37 mouse cellular contexts compared by ENCODE assay signal in genomic region chr6:122599054-122599737, GRCm38 (mm10). TPM values are rescaled to one million over a fixed set of nuclear protein-coding genes. Genes with fewer than 3 reads are reported as not detected.
DNase-seq lines count a peak whose midpoint lies in the region; ATAC-seq and TF ChIP-seq lines count a peak whose summit lies in the region.
"Had no signal": no experiment of that assay in that cellular context is flagged by ENCODE, and none has a peak within 500 bp of the region (broad histone marks: within the 10 kb centered on the region; RNA-seq: fewer than 3 reads in every experiment).

No protein-coding gene starts in this region.

- peaks cover 4% of the 10 kb centered on the region; the same call in 1 of the 2 replicates for H3K4me1 ChIP-seq in kidney, adult 2 months (ENCODE audit: control insufficient read depth, insufficient read depth, low read length)
- peaks cover 1% of the 10 kb centered on the region for H3K4me1 ChIP-seq in bone marrow, adult 2 months (ENCODE audit: control insufficient read depth, insufficient read depth, low read length)
- peaks cover 16% of the 10 kb centered on the region for H3K4me1 ChIP-seq in forebrain, embryonic 15.5 days
- H3K4me1 ChIP-seq: heart, embryonic 13.5 days; stomach, embryonic 15.5 days had no signal

- H3K9me3 ChIP-seq in forebrain, embryonic 15.5 days: no peaks in the 10 kb centered on the region
- H3K9me3 ChIP-seq: heart, embryonic 13.5 days; hindbrain, embryonic 13.5 days; liver, embryonic 13.5 days; midbrain, embryonic 10.5 days; stomach, embryonic 15.5 days had no signal

- peaks cover 87% of the 10 kb centered on the region for H3K79me2 ChIP-seq in macrophage (ENCODE audit: inconsistent target)

- no peak overlapping the region for H3K4me3 ChIP-seq in kidney, adult 2 months (ENCODE audit: insufficient read depth, low read depth, low read length)
- peak overlapping the region; percentile 45 for H3K4me3 ChIP-seq in bone marrow, adult 2 months (replicated peaks; ENCODE audit: control insufficient read depth, low read depth, low read length)
- peak overlapping the region; percentile 77 for H3K4me3 ChIP-seq in macrophage (ENCODE audit: inconsistent target)
- H3K4me3 ChIP-seq in forebrain, embryonic 15.5 days: no peak overlapping the region
- H3K4me3 ChIP-seq: heart, embryonic 13.5 days; hindbrain, embryonic 13.5 days; liver, embryonic 13.5 days; midbrain, embryonic 10.5 days; myocyte; stomach, embryonic 15.5 days had no signal

- no peak for ATAC-seq in forebrain, embryonic 15.5 days (replicated peaks)
- ATAC-seq: activated CD4-positive, CD25-positive, alpha-beta regulatory T cell, adult 4 months; midbrain, embryonic 16.5 days had no signal

- TF ChIP-seq CTCF in kidney, adult 2 months (conservative IDR thresholded peaks at IDR 0.05; ENCODE audit: insufficient read depth, insufficient read length, low read depth, low read length): no peak
- TF ChIP-seq CTCF in bone marrow, adult 2 months (IDR thresholded peaks at IDR 0.05; ENCODE audit: control insufficient read depth, insufficient read depth, low read length): no peak

- no peak for TF ChIP-seq POLR2A in kidney, adult 2 months (IDR thresholded peaks at IDR 0.05; ENCODE audit: low read depth, low read length)
- TF ChIP-seq POLR2A in bone marrow, adult 2 months (IDR thresholded peaks at IDR 0.05; ENCODE audit: borderline replicate concordance, control insufficient read depth, low read depth, low read length): no peak

- peak overlapping the region; percentile 26; the same call in 1 of the 2 replicates for H3K27ac ChIP-seq in kidney, adult 2 months (ENCODE audit: insufficient read depth, low read depth, low read length)
- H3K27ac ChIP-seq in bone marrow, adult 2 months (ENCODE audit: control insufficient read depth, insufficient read depth, low read depth, low read length, poor library complexity): peak overlapping the region; percentile 70; the same call in 1 of the 2 replicates
- peak overlapping the region; percentile 99 for H3K27ac ChIP-seq in macrophage
- H3K27ac ChIP-seq in forebrain, embryonic 15.5 days (replicated peaks): no peak overlapping the region
- H3K27ac ChIP-seq: heart, embryonic 13.5 days; hindbrain, embryonic 13.5 days; liver, embryonic 13.5 days; midbrain, embryonic 10.5 days; stomach, embryonic 15.5 days had no signal

- 91% methylated on average over 9 of the region's 9 CpGs for WGBS in kidney, adult 2 months
- 70% methylated on average over 9 of the region's 9 CpGs for WGBS in bone marrow, adult 2 months
- 67% methylated on average over 9 of the region's 9 CpGs for WGBS in macrophage (ENCODE audit: missing documents)
- WGBS in forebrain, embryonic 15.5 days: 86% methylated on average over 9 of the region's 9 CpGs

- H3K4me2 ChIP-seq in forebrain, embryonic 15.5 days (replicated peaks): no peak overlapping the region
- H3K4me2 ChIP-seq: heart, embryonic 13.5 days; hindbrain, embryonic 13.5 days; liver, embryonic 13.5 days; lung, embryonic 14.5 days; stomach, embryonic 15.5 days had no signal

- H3K27me3 ChIP-seq in kidney, adult 2 months (replicated peaks; ENCODE audit: control insufficient read depth, insufficient read depth, low read length): no peaks in the 10 kb centered on the region
- no peaks in the 10 kb centered on the region for H3K27me3 ChIP-seq in forebrain, embryonic 15.5 days
- H3K27me3 ChIP-seq: heart, embryonic 13.5 days; hindbrain, embryonic 13.5 days; liver, embryonic 13.5 days; stomach, embryonic 15.5 days had no signal

- H3K36me3 ChIP-seq in kidney, adult 2 months (ENCODE audit: control insufficient read depth, insufficient read depth, low read length): no peaks in the 10 kb centered on the region
- H3K36me3 ChIP-seq in macrophage (ENCODE audit: inconsistent target): peaks cover 10% of the 10 kb centered on the region; the same call in 1 of the 2 replicates
- H3K36me3 ChIP-seq in forebrain, embryonic 15.5 days: no peaks in the 10 kb centered on the region
- H3K36me3 ChIP-seq: heart, embryonic 13.5 days; hindbrain, embryonic 13.5 days; liver, embryonic 13.5 days; midbrain, embryonic 10.5 days; stomach, embryonic 15.5 days had no signal

- H3K9ac ChIP-seq in forebrain, embryonic 15.5 days (replicated peaks): no peak overlapping the region
- H3K9ac ChIP-seq: heart, embryonic 13.5 days; hindbrain, embryonic 13.5 days; liver, embryonic 13.5 days; lung, embryonic 14.5 days; stomach, embryonic 15.5 days had no signal

- no peak for DNase-seq in kidney, adult 2 months
- no peak for DNase-seq in kidney, postnatal 4 days
- peak; percentile 84 for DNase-seq in A20 (ENCODE audit: low read depth, low spot score)
- DNase-seq in frontal cortex, postnatal 36 days (ENCODE audit: low spot score in 2 of 2): no peak
- DNase-seq in kidney, postnatal 36 days: no peak
- DNase-seq: adrenal gland, adult 8-10 months; cerebellum, postnatal 10 days; heart, postnatal 36 days; kidney, postnatal 10 days; layer of hippocampus, postnatal 36 days; liver, embryonic 13.5 days; lung, embryonic 14.5 days; lung, postnatal 36 days; thymus, adult 18-20 months; thymus, postnatal 36 days had no signal

RNA-seq across cellular contexts. Expression of gene Apobec1, which starts 3.0 kb away (rescaled TPM):
- polyA plus RNA-seq in kidney, adult 2 months (2012; rRNA removed): 11.3 and 15.2 TPM in 2 replicates
- polyA plus RNA-seq in bone marrow, adult 2 months (2011; ENCODE audit: insufficient read depth, insufficient read length, low replicate concordance, missing spikeins): 9.8 and 23.3 TPM in 2 replicates
- 1,000 to 10,000 TPM in 17 of 26 experiments, 100 to 1,000 TPM in 9; 315 to 2,085 (median 1,261) TPM for total RNA-seq in macrophage (2018; cell fraction: chromatin; rRNA removed)
- total RNA-seq in macrophage (2018; cell fraction: cytosol; rRNA removed): 100 to 1,000 TPM; 233 to 622 (median 484) TPM
- 1,000 to 10,000 TPM in 12 of 26 experiments, 100 to 1,000 TPM in 14; 360 to 1,596 (median 951) TPM for total RNA-seq in macrophage (2018; cell fraction: nucleus; rRNA removed)
- polyA plus RNA-seq in macrophage (2018): 444 to 687 TPM (median 596 TPM) in 3 replicates
- polyA plus RNA-seq in forebrain, embryonic 15.5 days (2015; fragmentation: Nextera tagmentation; extraction: Ambion mirVana): 4.5 and 4.9 TPM in 2 replicates

RNA-seq across cellular contexts. Expression of gene Gdf3, which starts 10.7 kb away (rescaled TPM):
- polyA plus RNA-seq in kidney, adult 2 months (2012; rRNA removed): not detected in 2 replicates
- polyA plus RNA-seq in bone marrow, adult 2 months (2011; ENCODE audit: insufficient read depth, insufficient read length, low replicate concordance, missing spikeins): 2.0 and 8.2 TPM in 2 replicates
- total RNA-seq in macrophage (2018; cell fraction: chromatin; rRNA removed): 10 to 100 TPM in 2 of 26 experiments, 1 to 10 TPM in 24; 1.8 to 12.0 (median 4.9) TPM
- 10 to 100 TPM; 10.5 to 25.7 (median 18.3) TPM for total RNA-seq in macrophage (2018; cell fraction: cytosol; rRNA removed)
- total RNA-seq in macrophage (2018; cell fraction: nucleus; rRNA removed): 10 to 100 TPM in 25 of 26 experiments, 1 to 10 TPM in 1; 5.4 to 27.0 (median 20.6) TPM
- 23.1 to 29.1 TPM (median 26.4 TPM) in 3 replicates for polyA plus RNA-seq in macrophage (2018)
- polyA plus RNA-seq in forebrain, embryonic 15.5 days (2015; fragmentation: Nextera tagmentation; extraction: Ambion mirVana): not detected in 2 replicates
- total RNA-seq: gastrocnemius, adult 18-20 months; heart, adult 18-20 months; heart, postnatal 36 days; layer of hippocampus, adult 8-10 months; layer of hippocampus, postnatal 36 days; left cerebral cortex, postnatal 10 days had no signal
- polyA plus RNA-seq: brain, embryonic 14.5 days; C2C12; cortical plate, adult 2 months; embryonic facial prominence, embryonic 11.5 days; lung, embryonic 14.5 days; myocyte; neural tube, embryonic 14.5 days had no signal

RNA-seq across cellular contexts. Expression of gene Dppa3, which starts 27.0 kb away (rescaled TPM):
- not detected in 2 replicates for polyA plus RNA-seq in kidney, adult 2 months (2012; rRNA removed)
- polyA plus RNA-seq in bone marrow, adult 2 months (2011; ENCODE audit: insufficient read depth, insufficient read length, low replicate concordance, missing spikeins): 1.8 TPM in 1 of 2 replicates, not detected in the other
- total RNA-seq in macrophage (2018; cell fraction: chromatin; rRNA removed): 1 to 10 TPM in 6 of 26 experiments, not detected in 20; 1.1 to 3.8 (median 1.5) TPM
- 1 to 10 TPM in 5 of 26 experiments, under 1 TPM in 20, not detected in 1; 0.29 to 1.3 (median 0.58) TPM for total RNA-seq in macrophage (2018; cell fraction: cytosol; rRNA removed)
- total RNA-seq in macrophage (2018; cell fraction: nucleus; rRNA removed): 1 to 10 TPM in 15 of 26 experiments, under 1 TPM in 2, not detected in 9; 0.86 to 5.5 (median 1.8) TPM
- polyA plus RNA-seq in macrophage (2018): 1.3 to 3.4 TPM (median 1.4 TPM) in 3 replicates
- not detected in 2 replicates for polyA plus RNA-seq in forebrain, embryonic 15.5 days (2015; fragmentation: Nextera tagmentation; extraction: Ambion mirVana)
- total RNA-seq: adrenal gland, adult 8-10 months; gastrocnemius, adult 18-20 months; heart, adult 18-20 months; heart, postnatal 36 days; layer of hippocampus, adult 8-10 months; layer of hippocampus, postnatal 36 days; left cerebral cortex, postnatal 10 days had no signal
- polyA plus RNA-seq: activated CD4-positive, CD25-positive, alpha-beta regulatory T cell, adult 4 months; brain, embryonic 14.5 days; C2C12; cortical plate, adult 2 months; embryonic facial prominence, embryonic 11.5 days; forebrain, embryonic 11.5 days; heart, embryonic 13.5 days; hindbrain, embryonic 13.5 days; intestine, embryonic 14.5 days; limb, embryonic 11.5 days; liver, embryonic 13.5 days; lung, embryonic 14.5 days; midbrain, embryonic 10.5 days; midbrain, embryonic 16.5 days; myocyte; neural tube, embryonic 14.5 days; stomach, embryonic 15.5 days had no signal

RNA-seq across cellular contexts. Expression of gene Aicda, which starts 45.6 kb away (rescaled TPM):
- not detected in 2 replicates for polyA plus RNA-seq in kidney, adult 2 months (2012; rRNA removed)
- 0.40 TPM in 1 of 2 replicates, not detected in the other for polyA plus RNA-seq in bone marrow, adult 2 months (2011; ENCODE audit: insufficient read depth, insufficient read length, low replicate concordance, missing spikeins)
- total RNA-seq in macrophage (2018; cell fraction: chromatin; rRNA removed): not detected
- total RNA-seq in macrophage (2018; cell fraction: cytosol; rRNA removed): under 1 TPM in 8 of 26 experiments, not detected in 18; 0.05 to 0.13 (median 0.09) TPM
- total RNA-seq in macrophage (2018; cell fraction: nucleus; rRNA removed): not detected
- 0.13 TPM in 1 of 3 replicates, not detected in the others for polyA plus RNA-seq in macrophage (2018)
- 0.37 and 0.45 TPM in 2 replicates for polyA plus RNA-seq in forebrain, embryonic 15.5 days (2015; fragmentation: Nextera tagmentation; extraction: Ambion mirVana)
- total RNA-seq: adrenal gland, adult 8-10 months; gastrocnemius, adult 18-20 months; heart, adult 18-20 months; heart, postnatal 36 days; layer of hippocampus, adult 8-10 months; layer of hippocampus, postnatal 36 days; left cerebral cortex, postnatal 10 days had no signal
- polyA plus RNA-seq: C2C12; cortical plate, adult 2 months; embryonic facial prominence, embryonic 11.5 days; forebrain, embryonic 11.5 days; heart, embryonic 13.5 days; liver, embryonic 13.5 days; lung, embryonic 14.5 days; midbrain, embryonic 10.5 days; myocyte had no signal

Comparison
In these comparisons a context has a peak if more than half of its experiments do, and no peak if none do; other contexts are left out.
1. H3K4me3 ChIP-seq: peak in bone marrow, adult 2 months (single experiment) and macrophage (single experiment); none in kidney, adult 2 months (single experiment) and forebrain, embryonic 15.5 days (single experiment).
2. RNA of gene Apobec1, which starts 3.0 kb away (polyA plus RNA-seq): 444 to 687 TPM in macrophage; 9.8 to 23.3 TPM in bone marrow, adult 2 months, 11.3 to 15.2 TPM in kidney, adult 2 months and 4.5 to 4.9 TPM in forebrain, embryonic 15.5 days; every median in the first group is over 10 times any median in the second.